Mouse (Mus musculus): ENCODE results near the gene Slc8a2. TPM values are rescaled to one million over a fixed set of nuclear protein-coding genes. Genes with fewer than 3 reads are reported as not detected.

Slc8a2 gene
- total RNA-seq, 2 experiments from 2014 or later: 0.15 to 0.16 TPM

Other genes starting within 250 kb of the Slc8a2 start
- not detected for gene Crx, start 249.9 kb upstream of the Slc8a2 start, total RNA-seq (2021)
- not detected for gene Crxos, start 247.2 kb upstream of the Slc8a2 start, total RNA-seq (2021)
- gene Selenow, start 207.4 kb upstream of the Slc8a2 start, total RNA-seq (2021): 1,000 to 10,000 TPM; 1,236 to 1,328 TPM
- gene Nop53, start 183.8 kb upstream of the Slc8a2 start, total RNA-seq (2021): 100 to 1,000 TPM in 1 of 2 experiments, 10 to 100 TPM in 1; 86.8 to 101 TPM
- 10 to 100 TPM; 44.5 to 66.1 TPM for gene Ehd2, start 162.3 kb upstream of the Slc8a2 start, total RNA-seq (2021)
- 1 to 10 TPM; 5.1 to 6.1 TPM for gene Bicra, start 81.9 kb upstream of the Slc8a2 start, total RNA-seq (2021)
- gene Zfp541, start 68.0 kb upstream of the Slc8a2 start, total RNA-seq (2021): not detected
- 100 to 1,000 TPM in 1 of 2 experiments, 10 to 100 TPM in 1; 71.2 to 105 TPM for gene Napa, start 31.4 kb upstream of the Slc8a2 start, total RNA-seq (2021)
- 10 to 100 TPM; 10.7 to 11.1 TPM for gene Kptn, start 9.9 kb upstream of the Slc8a2 start, total RNA-seq (2021)
- 1 to 10 TPM in 1 of 2 experiments, under 1 TPM in 1; 0.97 to 1.9 TPM for gene Meis3, start 45.3 kb downstream of the Slc8a2 start, total RNA-seq (2021)
- gene Dhx34, start 92.2 kb downstream of the Slc8a2 start, total RNA-seq (2021): 1 to 10 TPM; 3.2 to 3.4 TPM
- under 1 TPM; 0.13 to 0.23 TPM for gene C5ar2, start 114.3 kb downstream of the Slc8a2 start, total RNA-seq (2021)
- 1 to 10 TPM; 1.6 to 2.9 TPM for gene C5ar1, start 129.7 kb downstream of the Slc8a2 start, total RNA-seq (2021)
- 10 to 100 TPM; 13.1 to 13.2 TPM for gene Inafm1, start 143.8 kb downstream of the Slc8a2 start, total RNA-seq (2021)
- gene Ccdc9, start 157.0 kb downstream of the Slc8a2 start, total RNA-seq (2021): 10 to 100 TPM; 29.1 to 36.9 TPM
- 1 to 10 TPM; 1.7 to 2.4 TPM for gene Bbc3, start 178.6 kb downstream of the Slc8a2 start, total RNA-seq (2021)

All from gastrocnemius, postnatal 25 days (tissue).